Mouse (Mus musculus) MN1 (cell line): ENCODE measurements around the gene Hs3st4.

Experiments used
- DNase-seq: peaks from one replicate; pipeline ENCODE4 v3.0.0-alpha.2; 2016; ENCODE audit warnings: low spot score

Hs3st4 gene

GRCm38 (mm10) chr7:124136133-124136532 lies 153.5 kb downstream of the Hs3st4 start:
- DNase-seq: no peak

DNA sequence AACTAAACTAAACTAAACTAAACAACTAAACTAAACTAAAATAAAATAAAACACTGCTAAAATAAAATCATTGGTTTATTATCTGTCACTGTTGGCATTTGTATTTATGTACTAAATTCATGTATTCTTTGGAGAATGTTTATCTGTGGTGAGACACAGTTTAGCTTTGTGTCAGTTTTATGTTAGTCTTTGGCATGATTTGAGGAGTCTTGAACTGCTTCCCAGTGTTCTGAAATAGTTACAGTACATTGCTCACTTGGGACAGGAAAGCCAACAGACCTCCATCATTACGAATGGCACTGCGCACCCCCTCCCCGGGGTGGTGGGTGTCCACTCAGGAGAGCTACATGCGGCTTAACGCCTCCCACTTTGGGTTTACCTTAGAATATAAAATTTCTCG lies 158.6 kb downstream of the Hs3st4 start:
- no peak for DNase-seq

DNA sequence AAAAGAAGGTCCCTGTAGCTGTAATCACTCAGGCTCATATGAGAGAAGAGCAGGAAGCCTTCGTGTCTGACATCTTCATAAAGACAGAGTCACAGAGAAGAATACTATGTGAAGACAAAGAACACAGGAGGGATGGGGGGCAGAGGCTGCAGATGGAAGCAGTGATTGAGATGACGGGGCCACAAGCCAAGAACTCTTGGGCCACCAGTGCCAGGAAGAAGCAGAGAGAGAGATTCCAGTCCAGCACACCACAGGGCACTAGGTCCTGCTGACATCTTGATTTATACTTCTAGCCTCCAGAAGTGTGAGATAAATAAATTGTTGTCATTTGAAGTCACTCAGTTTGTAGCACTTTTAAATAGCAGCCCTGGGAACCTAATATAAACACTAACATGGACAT lies 168.2 kb downstream of the Hs3st4 start:
- no peak for DNase-seq

DNA sequence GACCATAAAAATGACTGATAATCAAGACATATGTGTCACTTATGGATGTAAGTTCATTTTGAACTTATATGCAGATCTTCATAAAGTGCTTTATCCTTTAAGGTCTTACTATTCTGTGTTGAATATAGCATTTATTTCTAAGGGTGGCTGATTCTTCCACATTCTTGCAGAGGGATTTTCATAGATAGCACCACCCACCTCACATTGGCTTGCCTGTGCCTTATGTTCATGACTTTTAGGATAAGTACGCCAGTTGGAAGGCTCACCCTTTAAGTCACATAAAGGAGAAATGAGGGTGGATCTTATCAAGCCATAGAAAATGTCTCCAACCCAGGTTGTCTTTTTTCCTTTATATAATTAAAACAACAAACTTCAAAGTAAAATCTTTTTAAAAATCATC lies 180.6 kb downstream of the Hs3st4 start:
- no peak for DNase-seq

- no peak for DNase-seq
Measured at GRCm38 (mm10) chr7:124166229-124166628, 183.6 kb downstream of the Hs3st4 start.

GRCm38 (mm10) chr7:124168796-124169195 lies 186.1 kb downstream of the Hs3st4 start:
- DNase-seq: no peak

- DNase-seq: no peak
Measured at GRCm38 (mm10) chr7:124170001-124170400, 187.3 kb downstream of the Hs3st4 start.

DNA sequence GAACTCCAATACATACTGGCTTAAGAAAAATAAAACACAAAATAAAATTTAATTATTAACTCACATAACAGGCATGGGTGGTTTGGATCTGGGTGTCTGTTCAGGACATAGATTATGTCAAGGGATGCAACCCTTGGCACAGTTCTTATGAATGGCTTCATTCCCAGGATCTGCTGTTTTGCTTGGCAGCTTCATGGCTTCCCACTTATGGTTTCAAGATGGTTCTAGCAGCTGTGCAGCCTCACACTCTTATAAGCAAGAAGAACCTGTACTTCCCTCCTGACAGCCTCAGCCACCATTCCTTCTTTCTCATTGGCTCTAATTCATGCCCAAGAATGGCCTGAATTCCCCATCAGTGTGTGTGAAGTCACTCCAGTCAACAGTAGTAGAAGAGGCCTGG lies 189.3 kb downstream of the Hs3st4 start:
- no peak for DNase-seq

DNA sequence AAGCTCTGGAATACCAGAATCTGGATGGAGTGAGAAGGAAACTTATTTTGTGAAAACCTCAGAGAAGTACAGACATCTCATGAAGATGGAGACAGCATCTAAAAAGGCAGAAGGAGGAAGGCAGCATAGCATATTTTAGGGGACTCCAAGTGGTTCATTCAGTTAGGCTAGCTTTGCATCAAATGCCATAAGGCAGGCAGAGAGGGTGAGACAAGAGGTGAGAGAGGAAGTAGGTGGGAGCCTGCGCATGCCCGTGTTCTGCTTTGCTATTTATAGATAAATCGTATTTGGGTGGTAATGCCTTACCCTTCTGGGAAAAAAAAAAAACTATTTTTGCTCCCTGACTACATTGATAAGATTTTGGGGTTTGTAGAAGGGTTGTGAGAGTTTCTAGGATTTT lies 198.3 kb downstream of the Hs3st4 start:
- DNase-seq: no peak

DNA sequence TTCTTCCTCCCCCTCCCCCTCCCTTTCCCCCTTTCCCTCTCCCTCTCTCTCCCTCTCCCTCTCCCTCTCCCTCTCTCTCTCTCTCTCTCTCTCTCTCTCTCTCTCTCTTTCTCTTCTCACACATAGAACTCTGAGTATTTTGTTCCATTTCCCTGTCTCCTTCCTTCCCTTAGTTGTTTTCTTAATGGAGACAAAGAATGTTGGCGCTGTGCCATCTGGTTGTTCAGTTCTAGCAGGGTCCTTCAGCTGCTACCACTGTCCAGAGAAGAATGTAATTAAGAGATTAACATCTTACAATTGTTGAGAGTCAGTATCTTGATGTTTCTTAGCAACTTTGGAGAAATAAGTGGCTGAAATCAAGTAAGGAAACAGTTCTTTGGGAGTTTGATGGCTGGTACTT lies 202.0 kb downstream of the Hs3st4 start:
- no peak for DNase-seq

- DNase-seq: no peak
Measured at GRCm38 (mm10) chr7:124198811-124199570, 216.3 kb downstream of the Hs3st4 start.

- DNase-seq: no peak
Measured at GRCm38 (mm10) chr7:124216921-124217320, 234.3 kb downstream of the Hs3st4 start.

DNA sequence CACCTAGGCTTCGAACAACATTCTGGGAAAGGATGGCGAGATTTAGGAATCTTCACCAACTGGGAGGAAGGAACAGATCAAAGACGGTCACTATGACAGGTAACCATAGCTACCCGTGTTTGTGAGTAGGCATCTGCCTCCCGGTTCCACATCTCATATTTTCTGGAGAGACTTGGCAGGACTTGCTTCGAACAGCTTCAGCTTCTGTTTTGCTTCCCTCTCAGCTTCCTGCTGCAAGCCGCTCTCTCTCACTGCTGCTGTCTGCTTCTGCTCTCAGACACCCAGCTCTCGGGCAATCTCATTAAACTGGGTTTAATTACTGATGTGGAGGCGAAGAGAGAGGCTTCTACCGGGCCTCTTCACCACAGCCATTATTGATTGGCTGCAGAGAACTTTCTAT lies 237.9 kb downstream of the Hs3st4 start:
- DNase-seq: no peak

- DNase-seq: no peak
Measured at GRCm38 (mm10) chr7:124237896-124238670, 255.4 kb downstream of the Hs3st4 start.

DNA sequence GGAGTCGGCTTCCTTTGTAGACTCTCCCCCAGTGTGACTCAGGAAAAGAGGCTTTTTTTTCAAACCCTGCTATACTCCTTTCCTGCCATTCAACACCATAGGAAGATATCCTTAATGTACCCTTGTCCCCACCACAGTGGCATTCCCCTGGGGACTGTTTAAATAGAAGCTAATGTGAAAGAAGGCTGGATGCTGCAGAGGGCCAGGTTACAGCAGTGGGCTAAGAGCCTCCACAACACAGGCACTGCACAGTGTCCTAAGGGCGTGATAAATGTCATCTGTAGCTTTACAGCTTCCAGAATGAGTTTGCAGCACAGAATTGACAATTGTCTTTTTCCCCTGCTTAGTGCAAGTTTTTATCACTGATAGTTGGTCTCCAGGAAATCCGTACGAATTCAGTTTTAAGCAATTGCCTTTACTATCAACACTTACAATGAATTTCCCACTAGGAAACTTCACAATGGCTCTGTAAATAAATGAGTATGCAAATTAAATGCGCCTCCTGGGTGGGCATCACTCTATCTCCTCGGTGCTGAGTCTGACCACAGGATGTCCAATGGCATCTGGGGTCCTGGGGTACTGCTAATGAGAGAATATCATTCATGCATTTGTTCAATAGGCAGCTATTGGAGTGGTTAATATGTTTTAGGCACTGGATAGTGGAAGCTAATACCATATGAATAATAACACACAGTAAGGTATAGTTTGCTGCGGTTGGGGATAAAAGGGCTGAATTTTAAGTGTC lies 257.4 kb downstream of the Hs3st4 start:
- no peak for DNase-seq

DNA sequence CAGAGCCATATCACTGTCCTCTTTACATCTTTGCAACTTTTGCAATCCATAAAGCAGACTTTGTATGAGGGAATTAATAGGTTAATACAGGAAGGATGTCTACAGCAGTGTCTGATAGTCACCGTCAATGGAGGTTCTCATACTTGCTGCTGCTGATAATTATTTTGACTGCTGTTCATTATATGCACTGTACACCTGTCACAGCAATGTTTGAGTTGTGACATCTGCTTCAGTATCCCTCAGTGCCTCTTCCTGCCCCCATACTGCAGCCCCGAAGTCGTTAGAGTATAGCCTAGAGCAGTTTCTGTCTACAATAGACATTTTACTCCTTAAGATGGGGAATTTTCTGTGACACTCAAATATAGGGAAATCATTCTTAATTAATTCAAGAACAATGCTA lies 267.2 kb downstream of the Hs3st4 start:
- no peak for DNase-seq

DNA sequence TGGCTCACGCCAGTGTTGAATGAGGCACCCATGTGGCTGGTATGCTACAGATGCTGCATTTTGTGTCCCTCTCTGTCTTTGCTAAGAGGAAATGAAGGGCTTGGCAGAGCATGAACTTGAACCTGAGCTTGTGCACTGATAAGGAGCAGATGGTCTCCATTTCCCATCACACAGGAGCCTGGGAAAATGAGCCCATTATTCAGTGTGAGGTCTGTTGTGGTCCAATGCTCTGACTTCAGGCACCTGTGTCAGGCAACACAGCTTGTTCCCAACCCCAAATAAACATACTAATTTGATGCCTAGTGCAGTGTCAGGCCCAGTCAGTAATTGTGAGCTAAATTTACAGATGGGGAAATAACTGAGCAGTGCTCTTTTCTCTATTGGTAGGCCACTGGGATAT lies 267.9 kb downstream of the Hs3st4 start:
- DNase-seq: no peak

- no peak for DNase-seq
Measured at GRCm38 (mm10) chr7:124258419-124258818, 275.8 kb downstream of the Hs3st4 start.

DNA sequence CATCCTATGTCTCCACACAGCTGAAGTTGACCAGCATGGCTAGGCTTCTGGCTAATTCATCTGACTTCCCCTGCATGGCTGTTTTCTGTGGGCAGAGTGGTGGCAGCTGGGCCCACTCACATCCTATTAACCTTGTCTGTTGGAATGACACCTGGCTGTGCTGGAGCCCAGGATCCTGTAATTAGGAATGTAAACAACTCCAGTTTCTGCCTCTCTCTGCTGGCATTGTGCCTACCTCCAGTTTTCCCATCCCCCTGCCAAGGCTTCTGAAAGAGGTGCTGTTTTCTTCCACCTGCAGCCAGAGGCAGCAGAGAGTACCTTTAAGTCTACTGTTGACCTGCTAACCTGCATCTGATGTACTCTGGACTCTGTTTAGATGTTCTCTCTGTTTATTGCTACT lies 288.1 kb downstream of the Hs3st4 start:
- no peak for DNase-seq

GRCm38 (mm10) chr7:124289873-124290272 lies 307.2 kb downstream of the Hs3st4 start:
- DNase-seq: no peak

DNA sequence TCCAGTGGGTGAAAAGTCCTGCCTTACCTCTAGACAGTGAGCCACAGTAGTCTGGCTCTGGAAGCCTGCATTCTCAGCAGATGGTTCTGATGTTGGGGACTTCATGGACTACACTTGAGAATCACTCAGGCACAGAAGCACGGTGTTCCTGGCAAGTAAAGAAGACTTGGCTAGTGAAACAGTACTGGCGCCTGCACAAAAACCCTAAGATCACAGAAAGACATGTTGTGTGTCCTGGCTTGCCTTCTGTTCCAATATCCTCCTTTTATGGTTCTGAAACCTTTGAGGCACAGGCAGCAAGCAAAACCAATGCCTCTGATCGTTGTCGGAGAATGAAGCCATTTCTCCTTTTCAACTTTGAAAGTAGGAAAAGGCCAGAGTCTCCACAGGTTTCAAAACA lies 336.8 kb downstream of the Hs3st4 start:
- DNase-seq: no peak

GRCm38 (mm10) chr7:124335635-124336034 lies 353.0 kb downstream of the Hs3st4 start:
- no peak for DNase-seq

- no peak for DNase-seq
Measured at GRCm38 (mm10) chr7:124341510-124341909, 358.8 kb downstream of the Hs3st4 start.
